Mouse (Mus musculus) kidney, adult 2 months (tissue): ENCODE results near the gene Lipn. TPM values are rescaled to one million over a fixed set of nuclear protein-coding genes. Genes with fewer than 3 reads are reported as not detected.

Source experiments
- DNase-seq: peaks from one replicate; pipeline ENCODE4 v3.0.0; 2021
- H3K27ac ChIP-seq: fragments of 200-500 bp; 2 replicates; pipeline ENCODE4 v1.5.1; 2012; ENCODE audit warnings: low read depth, low read length, control low read depth, inconsistent platforms; ENCODE audit not compliant: insufficient read depth
- H3K27me3 ChIP-seq: fragments of 200-500 bp; replicated peaks from 2 replicates; pipeline ENCODE4 v1.6.1; 2012; ENCODE audit warnings: mild to moderate bottlenecking, moderate library complexity, low read length, inconsistent platforms; ENCODE audit not compliant: control insufficient read depth, insufficient read depth
- H3K36me3 ChIP-seq: fragments of 200-500 bp; 2 replicates; pipeline ENCODE4 v1.6.1; 2012; ENCODE audit warnings: mild to moderate bottlenecking, moderate library complexity, low read length, inconsistent platforms; ENCODE audit not compliant: control insufficient read depth, insufficient read depth
- H3K4me1 ChIP-seq: fragments of 200-500 bp; 2 replicates; pipeline ENCODE4 v1.6.1; 2011; ENCODE audit warnings: low read length; ENCODE audit not compliant: control insufficient read depth, insufficient read depth
- H3K4me3 ChIP-seq: fragments of 200-500 bp; 2 replicates; pipeline ENCODE4 v1.5.1; 2011; ENCODE audit warnings: mild to moderate bottlenecking, low read depth, low read length, control low read depth; ENCODE audit not compliant: insufficient read depth
- CTCF ChIP-seq: fragments of 200-500 bp; conservative IDR thresholded peaks from 2 replicates; pipeline ENCODE4 v1.5.1; 2011; ENCODE audit warnings: low read depth, mild to moderate bottlenecking, control low read depth, low read length, moderate library complexity, mixed read lengths; ENCODE audit not compliant: insufficient read depth, insufficient read length
- POLR2A ChIP-seq: fragments of 200-500 bp; IDR thresholded peaks from one replicate; pipeline ENCODE4 v1.6.1; 2011; ENCODE audit warnings: low read depth, low read length, control low read depth
- WGBS: fragments of 180-500 bp; shearing (Covaris S2); methylation state at CpG from one replicate; pipeline ENCODE4 v1.1.7; 2018; 5-methylcytosine and 5-hydroxymethylcytosine counted together
- polyA plus RNA-seq: library from polyadenylated mRNA; depleted of rRNA; stranded (reverse); fragments of >200 nt; gene quantifications from 2 replicates; pipeline ENCODE4 v1.2.3, GENCODE M21; 2012; rRNA removed

Gene Lipn
- polyA plus RNA-seq, 1 experiment = not detected

DNA sequence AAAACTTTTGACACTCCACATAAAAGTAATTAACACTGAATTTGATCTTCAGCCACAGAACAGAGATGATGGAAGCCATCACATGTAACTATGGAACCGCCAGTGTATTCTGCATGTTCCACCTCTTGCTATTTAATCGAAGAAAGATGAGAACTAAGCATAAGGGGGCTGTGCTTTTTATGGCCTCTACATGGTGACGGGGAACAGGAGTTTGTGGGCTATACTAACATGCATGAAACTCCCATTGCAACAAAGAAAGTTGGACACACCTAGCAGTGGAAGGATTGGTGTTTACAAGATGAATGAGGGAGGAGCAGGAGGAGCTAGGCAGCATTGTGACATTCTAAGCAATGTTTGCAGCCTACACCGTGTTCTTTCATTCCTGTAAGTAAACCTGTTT, 33.5 kb downstream of the Lipn start, which contains the start of gene Lipm:
Lipm (plus strand) TSS at position 301 of the 400 bp plus-strand sequence.
- Histone ChIP-seq H3K4me3 (no peak within 1 kb of the TSS), H3K4me1 (peaks cover 5% of the 10 kb centered on the region; the same call in 1 of the 2 replicates), H3K36me3 (no peaks in the 10 kb centered on the region), H3K27me3 (no peaks in the 10 kb centered on the region), H3K27ac (no peak within 1 kb of the TSS)
- WGBS = 78% methylated on average over 4 of the region's 4 CpGs
- TF ChIP-seq POLR2A (no peak), CTCF (no peak)
- DNase-seq = no peak

DNA sequence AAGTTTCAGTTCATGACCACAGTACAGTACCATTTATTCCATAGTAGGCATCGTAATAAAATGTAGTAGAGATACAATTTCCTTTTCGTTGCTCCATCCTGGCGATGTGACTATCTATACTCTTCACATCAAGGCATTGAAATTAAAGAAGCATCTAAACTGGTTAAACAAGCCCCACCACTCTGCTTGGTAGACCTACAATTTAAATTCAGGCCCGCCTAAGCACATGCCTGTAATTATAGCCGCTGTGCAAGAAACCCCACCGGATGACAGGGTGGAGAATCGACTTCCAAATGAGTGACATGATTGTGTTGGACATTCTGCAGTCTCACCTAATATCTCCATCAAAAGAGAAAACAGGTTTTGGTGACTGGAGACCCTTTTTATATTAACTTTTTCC, 34.7 kb downstream of the Lipn start:
- no peak for DNase-seq
- H3K27me3 ChIP-seq = no peaks in the 10 kb centered on the region
- TF ChIP-seq CTCF (no peak), POLR2A (no peak)
- no peak overlapping the region for H3K4me3 ChIP-seq
- H3K4me1 ChIP-seq = peaks cover 5% of the 10 kb centered on the region; the same call in 1 of the 2 replicates
- H3K36me3 ChIP-seq = no peaks in the 10 kb centered on the region
- no peak overlapping the region for H3K27ac ChIP-seq
- 89% methylated on average over 7 of the region's 7 CpGs for WGBS

DNA sequence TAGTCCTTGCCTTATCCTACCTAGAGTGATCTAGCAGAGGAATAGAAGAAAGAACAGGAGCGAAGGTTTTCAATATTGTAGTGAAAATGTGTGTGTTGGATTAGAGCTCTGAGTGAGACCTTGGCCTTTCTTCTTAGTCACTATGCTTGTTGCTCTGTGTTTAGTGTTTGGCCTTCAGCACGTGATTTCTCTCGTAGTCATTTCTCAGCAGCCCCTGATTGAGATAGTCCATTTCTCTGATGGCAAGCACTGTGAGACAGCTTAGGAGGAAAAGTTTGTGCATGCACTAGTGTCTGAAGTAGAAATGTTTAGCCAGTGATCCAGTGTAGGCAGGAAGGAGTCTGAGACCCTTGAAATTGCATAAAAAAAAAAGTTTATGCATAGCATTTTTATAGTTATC, 37.7 kb downstream of the Lipn start:
- Histone ChIP-seq H3K36me3 (no peaks in the 10 kb centered on the region), H3K4me1 (peaks cover 4% of the 10 kb centered on the region; the same call in 1 of the 2 replicates), H3K27ac (no peak overlapping the region), H3K4me3 (no peak overlapping the region), H3K27me3 (no peaks in the 10 kb centered on the region)
- WGBS = 93% methylated on average over 3 of the region's 3 CpGs
- TF ChIP-seq POLR2A = no peak
- TF ChIP-seq CTCF = no peak
- no peak for DNase-seq

DNA sequence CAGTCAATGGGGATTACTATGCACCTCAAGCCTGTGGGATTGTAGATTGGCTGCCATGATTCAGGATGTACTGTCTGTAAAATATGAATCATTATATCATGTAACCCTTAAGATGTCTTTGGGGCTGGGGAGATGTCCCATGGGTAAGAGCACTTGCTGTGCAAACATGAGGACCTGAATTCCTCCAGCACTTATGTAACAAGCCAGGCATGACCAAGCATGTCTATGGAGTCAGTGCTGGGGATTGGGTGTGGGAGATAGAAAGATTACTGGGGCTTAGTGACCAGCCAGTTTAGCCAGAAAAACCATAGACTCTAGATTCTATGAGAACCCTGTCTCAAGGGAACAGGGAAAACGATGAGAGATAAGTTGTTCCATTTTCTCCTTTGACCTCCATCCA, 51.9 kb downstream of the Lipn start:
- no peaks in the 10 kb centered on the region for H3K27me3 ChIP-seq
- H3K27ac ChIP-seq = no peak overlapping the region
- no peak for DNase-seq
- 70% methylated on average over 1 of the region's 1 CpGs for WGBS
- H3K4me1 ChIP-seq = no peaks in the 10 kb centered on the region
- no peak overlapping the region for H3K4me3 ChIP-seq
- TF ChIP-seq POLR2A (no peak), CTCF (no peak)
- no peaks in the 10 kb centered on the region for H3K36me3 ChIP-seq

- Histone ChIP-seq H3K36me3 (no peaks in the 10 kb centered on the region), H3K4me3 (no peak overlapping the region), H3K27ac (no peak overlapping the region), H3K4me1 (no peaks in the 10 kb centered on the region), H3K27me3 (no peaks in the 10 kb centered on the region)
- TF ChIP-seq POLR2A (no peak), CTCF (no peak)
- WGBS = 56% methylated on average over 4 of the region's 4 CpGs
- no peak for DNase-seq
Measured at GRCm38 (mm10) chr19:34119653-34120052, 52.5 kb downstream of the Lipn start.

GRCm38 (mm10) chr19:34120107-34120731, 53.1 kb downstream of the Lipn start:
- DNase-seq = no peak
- no peaks in the 10 kb centered on the region for H3K27me3 ChIP-seq
- no peak overlapping the region for H3K27ac ChIP-seq
- WGBS = 49% methylated on average over 3 of the region's 3 CpGs
- H3K36me3 ChIP-seq = no peaks in the 10 kb centered on the region
- no peaks in the 10 kb centered on the region for H3K4me1 ChIP-seq
- H3K4me3 ChIP-seq = no peak overlapping the region
- TF ChIP-seq CTCF = no peak

Other genes with a start within 250 kb of the Lipn start
- not detected in 2 replicates for gene Lipf, start 106.2 kb upstream of the Lipn start, polyA plus RNA-seq
- gene Lipk, start 59.1 kb upstream of the Lipn start, polyA plus RNA-seq = not detected in 2 replicates
- gene Lipm, start 33.6 kb downstream of the Lipn start, polyA plus RNA-seq = not detected in 2 replicates
- gene Ankrd22, start 98.7 kb downstream of the Lipn start, polyA plus RNA-seq = not detected in 2 replicates
- 1.6 and 2.2 TPM in 2 replicates for gene Stambpl1, start 124.9 kb downstream of the Lipn start, polyA plus RNA-seq
- gene Acta2, start 188.2 kb downstream of the Lipn start, polyA plus RNA-seq = 88.2 and 172 TPM in 2 replicates
- 3.7 and 4.6 TPM in 2 replicates for gene Fas, start 223.3 kb downstream of the Lipn start, polyA plus RNA-seq